Mouse (Mus musculus): ENCODE measurements around the gene Slc2a12. TPM values are rescaled to one million over a fixed set of nuclear protein-coding genes. Genes with fewer than 3 reads are reported as not detected.
A peak's percentile ranks its signal among the peaks of the same experiment; 100 is the strongest.

Gene Slc2a12
- polyA plus RNA-seq, 1 experiment = 1.8 TPM

- TF ChIP-seq POLR2A (IDR thresholded peaks at IDR 0.05; ENCODE audit: control insufficient read depth, low read depth, low read length) (no peak), CTCF (IDR thresholded peaks at IDR 0.05; ENCODE audit: control insufficient read depth, insufficient read depth, insufficient replicate concordance, low read depth, low read length) (no peak)
- no peak overlapping the region for H3K4me3 ChIP-seq (ENCODE audit: control insufficient read depth, low read depth, low read length)
- no peaks in the 10 kb centered on the region for H3K36me3 ChIP-seq (ENCODE audit: control insufficient read depth, insufficient read depth, low read length)
- peaks cover 2% of the 10 kb centered on the region; the same call in 1 of the 2 replicates for H3K4me1 ChIP-seq (ENCODE audit: control insufficient read depth, insufficient read depth, low read length)
- H3K27me3 ChIP-seq (ENCODE audit: control insufficient read depth, insufficient read depth, low read length) = no peaks in the 10 kb centered on the region
- no peak overlapping the region for H3K27ac ChIP-seq (ENCODE audit: control insufficient read depth, insufficient read depth, low read depth, low read length)
Measured at GRCm38 (mm10) chr10:22614554-22614953, 30.3 kb upstream of the Slc2a12 start.

- H3K36me3 ChIP-seq (ENCODE audit: control insufficient read depth, insufficient read depth, low read length) = no peaks in the 10 kb centered on the region
- no peak overlapping the region for H3K27ac ChIP-seq (ENCODE audit: control insufficient read depth, insufficient read depth, low read depth, low read length)
- TF ChIP-seq POLR2A (IDR thresholded peaks at IDR 0.05; ENCODE audit: control insufficient read depth, low read depth, low read length) = no peak
- no peak for TF ChIP-seq CTCF (IDR thresholded peaks at IDR 0.05; ENCODE audit: control insufficient read depth, insufficient read depth, insufficient replicate concordance, low read depth, low read length)
- peaks cover 2% of the 10 kb centered on the region; the same call in 1 of the 2 replicates for H3K4me1 ChIP-seq (ENCODE audit: control insufficient read depth, insufficient read depth, low read length)
- H3K27me3 ChIP-seq (ENCODE audit: control insufficient read depth, insufficient read depth, low read length) = no peaks in the 10 kb centered on the region
- H3K4me3 ChIP-seq (ENCODE audit: control insufficient read depth, low read depth, low read length) = no peak overlapping the region
Measured at GRCm38 (mm10) chr10:22615309-22615708, 29.5 kb upstream of the Slc2a12 start.

GRCm38 (mm10) chr10:22618842-22619241 is 26.0 kb upstream of the Slc2a12 start:
- Histone ChIP-seq H3K4me1 (ENCODE audit: control insufficient read depth, insufficient read depth, low read length) (no peaks in the 10 kb centered on the region), H3K4me3 (ENCODE audit: control insufficient read depth, low read depth, low read length) (no peak overlapping the region), H3K27ac (ENCODE audit: control insufficient read depth, insufficient read depth, low read depth, low read length) (no peak overlapping the region), H3K27me3 (ENCODE audit: control insufficient read depth, insufficient read depth, low read length) (no peaks in the 10 kb centered on the region), H3K36me3 (ENCODE audit: control insufficient read depth, insufficient read depth, low read length) (no peaks in the 10 kb centered on the region)
- TF ChIP-seq CTCF (IDR thresholded peaks at IDR 0.05; ENCODE audit: control insufficient read depth, insufficient read depth, insufficient replicate concordance, low read depth, low read length) = peak; percentile 27; the same call in 1 of the 2 replicates
- no peak for TF ChIP-seq POLR2A (IDR thresholded peaks at IDR 0.05; ENCODE audit: control insufficient read depth, low read depth, low read length)

GRCm38 (mm10) chr10:22628832-22629231 is 16.0 kb upstream of the Slc2a12 start:
- H3K27ac ChIP-seq (ENCODE audit: control insufficient read depth, insufficient read depth, low read depth, low read length) = no peak overlapping the region
- H3K4me3 ChIP-seq (ENCODE audit: control insufficient read depth, low read depth, low read length) = no peak overlapping the region
- TF ChIP-seq CTCF (IDR thresholded peaks at IDR 0.05; ENCODE audit: control insufficient read depth, insufficient read depth, insufficient replicate concordance, low read depth, low read length) = no peak
- no peak for TF ChIP-seq POLR2A (IDR thresholded peaks at IDR 0.05; ENCODE audit: control insufficient read depth, low read depth, low read length)
- H3K4me1 ChIP-seq (ENCODE audit: control insufficient read depth, insufficient read depth, low read length) = no peaks in the 10 kb centered on the region
- H3K27me3 ChIP-seq (ENCODE audit: control insufficient read depth, insufficient read depth, low read length) = no peaks in the 10 kb centered on the region
- no peaks in the 10 kb centered on the region for H3K36me3 ChIP-seq (ENCODE audit: control insufficient read depth, insufficient read depth, low read length)

- Histone ChIP-seq H3K4me1 (ENCODE audit: control insufficient read depth, insufficient read depth, low read length) (no peaks in the 10 kb centered on the region), H3K27ac (ENCODE audit: control insufficient read depth, insufficient read depth, low read depth, low read length) (no peak overlapping the region), H3K27me3 (ENCODE audit: control insufficient read depth, insufficient read depth, low read length) (no peaks in the 10 kb centered on the region), H3K36me3 (ENCODE audit: control insufficient read depth, insufficient read depth, low read length) (no peaks in the 10 kb centered on the region), H3K4me3 (ENCODE audit: control insufficient read depth, low read depth, low read length) (no peak overlapping the region)
- TF ChIP-seq POLR2A (IDR thresholded peaks at IDR 0.05; ENCODE audit: control insufficient read depth, low read depth, low read length) (no peak), CTCF (IDR thresholded peaks at IDR 0.05; ENCODE audit: control insufficient read depth, insufficient read depth, insufficient replicate concordance, low read depth, low read length) (no peak)
Measured at GRCm38 (mm10) chr10:22631103-22631502, 13.7 kb upstream of the Slc2a12 start.

GRCm38 (mm10) chr10:22631528-22631927 is 13.3 kb upstream of the Slc2a12 start:
- TF ChIP-seq POLR2A (IDR thresholded peaks at IDR 0.05; ENCODE audit: control insufficient read depth, low read depth, low read length) (no peak), CTCF (IDR thresholded peaks at IDR 0.05; ENCODE audit: control insufficient read depth, insufficient read depth, insufficient replicate concordance, low read depth, low read length) (no peak)
- Histone ChIP-seq H3K27me3 (ENCODE audit: control insufficient read depth, insufficient read depth, low read length) (no peaks in the 10 kb centered on the region), H3K4me3 (ENCODE audit: control insufficient read depth, low read depth, low read length) (no peak overlapping the region)

GRCm38 (mm10) chr10:22631956-22632355 is 12.9 kb upstream of the Slc2a12 start:
- Histone ChIP-seq H3K4me3 (ENCODE audit: control insufficient read depth, low read depth, low read length) (no peak overlapping the region), H3K27me3 (ENCODE audit: control insufficient read depth, insufficient read depth, low read length) (no peaks in the 10 kb centered on the region), H3K27ac (ENCODE audit: control insufficient read depth, insufficient read depth, low read depth, low read length) (no peak overlapping the region), H3K4me1 (ENCODE audit: control insufficient read depth, insufficient read depth, low read length) (no peaks in the 10 kb centered on the region), H3K36me3 (ENCODE audit: control insufficient read depth, insufficient read depth, low read length) (no peaks in the 10 kb centered on the region)
- TF ChIP-seq POLR2A (IDR thresholded peaks at IDR 0.05; ENCODE audit: control insufficient read depth, low read depth, low read length) = no peak
- no peak for TF ChIP-seq CTCF (IDR thresholded peaks at IDR 0.05; ENCODE audit: control insufficient read depth, insufficient read depth, insufficient replicate concordance, low read depth, low read length)

More at GRCm38 (mm10) chr10:22631528-22631927, 13.3 kb upstream of the Slc2a12 start:
- no peaks in the 10 kb centered on the region for H3K4me1 ChIP-seq (ENCODE audit: control insufficient read depth, insufficient read depth, low read length)
- no peak overlapping the region for H3K27ac ChIP-seq (ENCODE audit: control insufficient read depth, insufficient read depth, low read depth, low read length)
- no peaks in the 10 kb centered on the region for H3K36me3 ChIP-seq (ENCODE audit: control insufficient read depth, insufficient read depth, low read length)

Data from testis, adult 2 months (tissue).